Mouse (Mus musculus) C2C12 (cell line): Measurements from ENCODE around the gene Snapc5. TPM values are rescaled to one million over a fixed set of nuclear protein-coding genes. Genes with fewer than 3 reads are reported as not detected.
"Not testable (repeated sequence)": the region's sequence is repeated elsewhere in the genome, so short reads cannot be mapped to it uniquely, and the experiment has no call there.

Experiments used
- H3K27me3 ChIP-seq: one replicate; pipeline ENCODE4 v1.6.1; 2011; ENCODE audit not compliant: control insufficient read depth, insufficient read depth, insufficient read length
- H3K36me3 ChIP-seq: one replicate; pipeline ENCODE4 v1.6.1; 2011; ENCODE audit not compliant: control insufficient read depth, insufficient read depth
- H3K4me3 ChIP-seq: one replicate; pipeline ENCODE4 v1.5.1; 2011; ENCODE audit warnings: mild to moderate bottlenecking, control low read depth; ENCODE audit not compliant: poor library complexity, insufficient read depth, severe bottlenecking
- H3K79me2 ChIP-seq: one replicate; pipeline ENCODE4 v1.6.1; 2011; ENCODE audit not compliant: control insufficient read depth, insufficient read depth
- H3K79me3 ChIP-seq: one replicate; pipeline ENCODE4 v1.6.1; 2011; ENCODE audit warnings: low read depth, control low read depth
- H3ac ChIP-seq: one replicate; pipeline ENCODE3; 2011; ENCODE audit warnings: low read depth; ENCODE audit not compliant: control insufficient read depth, insufficient read length
- CEBPB ChIP-seq: IDR thresholded peaks from one replicate; pipeline ENCODE4 v1.6.1; 2011; ENCODE audit warnings: low read depth, mild to moderate bottlenecking, control low read depth, moderate library complexity
- CTCF ChIP-seq: IDR thresholded peaks from one replicate; pipeline ENCODE4 v1.5.1; 2011; ENCODE audit not compliant: control insufficient read depth, insufficient read depth, insufficient read length
- FOSL1 ChIP-seq: IDR thresholded peaks from one replicate; pipeline ENCODE4 v1.8.0; 2011; ENCODE audit warnings: mild to moderate bottlenecking, low read length; ENCODE audit not compliant: poor library complexity, insufficient read depth, severe bottlenecking
- MAX ChIP-seq: IDR thresholded peaks from one replicate; pipeline ENCODE4 v1.6.1; 2011; ENCODE audit warnings: mild to moderate bottlenecking, control low read depth
- MYOD1 ChIP-seq: IDR thresholded peaks from one replicate; pipeline ENCODE4 v1.6.1; 2011; ENCODE audit warnings: low read depth; ENCODE audit not compliant: control insufficient read depth, insufficient read length
- MYOG ChIP-seq: IDR thresholded peaks from one replicate; pipeline ENCODE4 v1.6.1; 2011; ENCODE audit not compliant: control insufficient read depth, insufficient read length; ENCODE audit errors: extremely low read depth
- USF1 ChIP-seq: IDR thresholded peaks from one replicate; pipeline ENCODE4 v1.6.1; 2011; ENCODE audit warnings: low read depth, mild to moderate bottlenecking, control low read depth, moderate library complexity
- long read RNA-seq, 2 experiments: library from polyadenylated mRNA; unstranded; transcript quantifications; one replicate each; pipeline ENCODE4 v2.0.0; 2019 to 2020
- polyA plus RNA-seq: library from polyadenylated mRNA; unstranded; fragments of >200 nt; fragmentation: generic; extraction: Trizol; gene quantifications from one replicate; pipeline ENCODE4 v1.2.1, GENCODE M21; 2012; ENCODE audit warnings: missing spikeins

Snapc5 gene
- 6.0 TPM for polyA plus RNA-seq
- long read RNA-seq, experiment 1, transcript Snapc5-201 (3 exons, 1,228 nt): major isoform, 8 of 12 reads
- long read RNA-seq, experiment 1, partial matches to known transcripts: 3 of 12 reads
- long read RNA-seq, experiment 1, other reads (novel, unspliced or antisense): 1 of 12 reads
- long read RNA-seq, experiment 2, partial matches to known transcripts: 0 of 3 reads
- long read RNA-seq, experiment 2, other reads (novel, unspliced or antisense): 1 of 3 reads

DNA sequence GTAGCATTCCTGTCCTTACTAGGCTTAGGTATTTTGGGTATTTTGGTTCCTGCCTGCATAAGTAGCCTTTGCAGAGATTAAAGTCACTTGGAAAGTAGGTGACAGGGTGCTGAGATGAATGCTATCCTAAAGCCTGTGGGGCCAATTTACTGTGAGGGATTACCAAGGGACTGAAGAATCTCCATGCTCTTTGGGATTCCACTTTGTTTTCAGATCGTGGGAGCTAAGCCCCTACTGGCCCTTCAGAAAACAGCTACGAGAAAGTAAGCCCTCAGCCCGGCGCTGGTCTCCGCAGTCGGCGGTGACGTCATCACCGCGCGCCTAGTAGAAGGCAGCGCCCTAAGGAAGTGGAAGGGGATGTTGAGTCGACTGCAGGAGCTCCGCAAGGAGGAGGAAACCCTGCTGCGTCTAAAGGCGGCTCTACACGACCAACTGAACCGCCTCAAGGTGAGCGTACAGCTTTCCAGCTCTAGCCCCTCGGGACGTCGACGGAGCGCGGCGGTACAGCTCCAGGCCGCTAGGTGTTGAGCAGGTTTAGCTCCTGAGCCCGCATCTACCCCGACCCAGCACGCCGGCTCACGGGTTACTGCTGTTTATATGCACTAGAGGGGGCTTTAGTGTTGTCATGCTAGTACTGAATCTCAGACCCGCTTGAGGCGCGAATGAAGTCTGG, at the start of gene Snapc5:
Gene Snapc5, plus strand, starts transcription at position 301 of the 673 bp plus-strand sequence.
- H3K27me3 ChIP-seq: no peaks in the 10 kb centered on the region
- peak within 1 kb of the TSS; percentile 16 for H3K4me3 ChIP-seq
- peaks cover 80% of the 10 kb centered on the region for H3K36me3 ChIP-seq
- H3K79me3 ChIP-seq: peaks cover 29% of the 10 kb centered on the region
- peak within 1 kb of the TSS; percentile 6 for H3ac ChIP-seq
- TF ChIP-seq MAX: no peak
- no peak for TF ChIP-seq MYOD1
- no peak for TF ChIP-seq FOSL1
- TF ChIP-seq MYOG: no peak
- no peak for TF ChIP-seq CEBPB
- TF ChIP-seq CTCF: peak; percentile 6
- no peak for TF ChIP-seq USF1
- H3K79me2 ChIP-seq: peaks cover 34% of the 10 kb centered on the region

DNA sequence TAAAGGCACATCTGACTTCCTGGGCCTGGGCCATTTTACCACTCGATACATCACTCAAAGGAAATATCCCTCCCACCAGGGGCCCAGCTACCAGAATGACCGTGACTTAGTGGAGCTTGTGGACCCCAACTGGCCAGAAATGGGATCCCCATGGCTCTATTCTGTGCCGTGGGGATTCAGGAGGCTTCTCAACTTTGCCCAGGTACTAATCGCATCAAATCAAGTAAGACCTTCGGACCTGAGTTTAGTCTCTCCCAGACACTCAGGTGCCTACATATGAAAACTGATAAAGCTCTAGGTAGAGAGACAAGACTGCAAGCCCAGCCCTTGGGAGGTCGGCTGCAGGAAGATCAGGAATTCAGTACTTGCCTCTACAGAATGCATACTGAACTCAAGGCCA, 47.5 kb upstream of the Snapc5 start:
- peaks cover 4% of the 10 kb centered on the region for H3K36me3 ChIP-seq
- no peaks in the 10 kb centered on the region for H3K79me3 ChIP-seq
- no peaks in the 10 kb centered on the region for H3K79me2 ChIP-seq
- no peak overlapping the region for H3K4me3 ChIP-seq
- H3ac ChIP-seq: no peak overlapping the region
- no peaks in the 10 kb centered on the region for H3K27me3 ChIP-seq
- TF ChIP-seq MYOG (no peak), CTCF (no peak), MYOD1 (no peak), USF1 (no peak), MAX (no peak), FOSL1 (no peak), CEBPB (no peak)

DNA sequence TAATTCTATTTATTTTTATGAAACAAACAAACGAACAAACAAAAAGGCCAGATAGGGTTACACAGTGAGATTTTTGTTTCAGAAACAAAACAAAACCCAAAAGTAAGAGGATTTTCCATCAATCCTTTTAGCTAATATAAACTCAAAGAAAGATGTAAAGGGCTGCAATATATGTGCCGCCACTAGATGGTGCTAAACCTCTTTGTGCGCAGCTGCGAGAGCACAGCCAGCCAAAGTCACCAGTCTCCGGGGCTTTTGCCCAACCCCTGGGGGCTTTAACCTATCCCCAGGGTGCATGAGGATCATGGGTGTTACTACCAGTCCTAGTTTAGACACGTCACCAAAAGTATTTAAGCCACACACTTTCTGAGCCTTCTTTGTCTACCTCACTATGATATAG, 40.2 kb upstream of the Snapc5 start:
- H3K27me3 ChIP-seq, H3K79me2 ChIP-seq, H3K79me3 ChIP-seq, H3K4me3 ChIP-seq, H3ac ChIP-seq: not testable (repeated sequence)
- TF ChIP-seq CTCF: peak; percentile 12
- peaks cover 43% of the 10 kb centered on the region for H3K36me3 ChIP-seq

DNA sequence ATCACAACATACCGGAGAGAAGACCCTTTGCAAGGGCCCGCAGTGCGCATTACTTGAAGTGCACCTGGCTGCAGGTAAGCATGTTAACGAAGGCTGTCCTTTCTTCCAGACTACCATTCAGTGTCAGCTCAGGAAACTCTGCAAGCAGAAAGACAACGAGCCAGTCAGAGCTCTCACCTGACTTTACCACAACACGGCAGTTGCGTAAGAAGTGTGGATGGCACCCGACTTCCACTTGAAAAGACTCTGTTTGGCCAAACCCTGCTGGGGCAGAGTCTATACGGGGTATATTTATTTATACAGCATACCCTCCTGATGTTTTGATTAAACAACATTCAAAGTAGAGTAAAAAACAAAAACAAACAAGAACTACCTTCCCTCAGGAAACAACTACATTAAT, 39.2 kb upstream of the Snapc5 start:
- Histone ChIP-seq H3K4me3 (no peak overlapping the region), H3K36me3 (peaks cover 51% of the 10 kb centered on the region), H3K27me3 (no peaks in the 10 kb centered on the region), H3K79me3 (no peaks in the 10 kb centered on the region), H3K79me2 (no peaks in the 10 kb centered on the region), H3ac (no peak overlapping the region)
- TF ChIP-seq MYOG (no peak), USF1 (no peak), FOSL1 (no peak), CEBPB (no peak), CTCF (no peak), MAX (no peak), MYOD1 (no peak)

DNA sequence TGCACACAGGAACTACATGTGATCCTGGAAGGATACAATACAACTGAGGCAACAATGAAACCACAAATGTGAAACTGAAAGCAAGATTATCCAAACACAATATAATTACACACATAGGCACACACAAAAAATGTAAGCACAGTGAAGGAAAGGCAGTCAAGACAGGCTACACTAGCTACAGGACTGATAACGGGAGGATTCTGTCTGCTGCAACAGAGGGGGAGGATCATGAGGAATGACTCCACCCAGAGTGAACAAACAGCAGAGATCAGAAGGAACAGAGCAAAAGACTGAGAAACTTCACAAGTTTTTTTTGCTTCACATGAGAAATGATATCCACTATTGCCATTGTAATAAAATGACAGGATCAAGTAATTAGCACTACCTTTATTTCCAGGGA, 22.4 kb upstream of the Snapc5 start:
- no peak overlapping the region for H3K4me3 ChIP-seq
- no peaks in the 10 kb centered on the region for H3K79me2 ChIP-seq
- TF ChIP-seq CTCF: no peak
- TF ChIP-seq MYOD1: no peak
- TF ChIP-seq MAX: no peak
- no peak for TF ChIP-seq FOSL1
- no peak overlapping the region for H3ac ChIP-seq
- H3K27me3 ChIP-seq: no peaks in the 10 kb centered on the region
- H3K79me3 ChIP-seq: no peaks in the 10 kb centered on the region
- H3K36me3 ChIP-seq: peaks cover 89% of the 10 kb centered on the region

DNA sequence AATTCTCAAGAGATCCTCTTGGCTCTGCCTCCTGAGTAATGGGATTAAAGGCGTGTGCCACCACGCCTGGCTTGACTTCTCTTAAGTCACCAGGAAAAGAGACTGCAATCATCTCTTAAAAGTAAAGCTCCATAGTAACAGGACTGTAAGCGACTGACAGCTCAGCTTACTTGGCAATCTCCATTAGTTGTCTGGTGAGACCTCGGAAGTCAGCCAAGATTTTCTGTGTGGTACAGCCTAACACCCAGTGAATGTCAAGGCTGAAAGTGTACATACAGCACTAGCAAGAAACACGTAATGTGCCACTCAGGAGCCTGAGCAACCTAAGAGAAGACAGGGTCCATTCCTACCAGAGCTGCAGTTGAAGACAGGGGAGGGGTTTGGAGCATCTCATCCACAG, 18.6 kb upstream of the Snapc5 start:
- no peaks in the 10 kb centered on the region for H3K79me3 ChIP-seq
- no peaks in the 10 kb centered on the region for H3K27me3 ChIP-seq
- no peak overlapping the region for H3K4me3 ChIP-seq
- H3K36me3 ChIP-seq: peaks cover 88% of the 10 kb centered on the region
- no peaks in the 10 kb centered on the region for H3K79me2 ChIP-seq
- H3ac ChIP-seq: no peak overlapping the region
- no peak for TF ChIP-seq MAX
- TF ChIP-seq FOSL1: no peak
- TF ChIP-seq CTCF: no peak
- TF ChIP-seq USF1: no peak
- no peak for TF ChIP-seq MYOD1
- no peak for TF ChIP-seq MYOG
- TF ChIP-seq CEBPB: no peak

DNA sequence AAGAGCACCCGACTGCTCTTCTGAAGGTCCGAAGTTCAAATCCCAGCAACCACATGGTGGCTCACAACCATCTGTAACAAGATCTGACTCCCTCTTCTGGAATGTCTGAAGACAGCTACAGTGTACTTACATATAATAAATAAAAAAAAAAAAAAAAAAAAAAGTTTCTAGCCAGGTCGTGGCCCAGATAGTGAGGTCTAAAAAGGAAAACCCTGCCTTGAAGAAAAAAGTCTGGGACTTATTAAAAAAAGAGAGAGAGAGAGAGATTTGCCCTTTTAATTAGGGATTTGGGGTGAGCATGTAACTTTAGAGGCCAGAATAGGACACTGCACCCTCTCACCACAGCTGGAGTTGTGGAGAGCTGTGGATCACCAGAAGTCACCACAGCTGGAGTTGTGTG, 9.1 kb upstream of the Snapc5 start:
- not testable (repeated sequence) for H3K4me3 ChIP-seq, H3K27me3 ChIP-seq, H3ac ChIP-seq
- Histone ChIP-seq H3K79me2 (peaks cover 55% of the 10 kb centered on the region), H3K36me3 (peaks cover 57% of the 10 kb centered on the region), H3K79me3 (peaks cover 39% of the 10 kb centered on the region)
